Mouse (Mus musculus) olfactory bulb, adult 2 months (tissue): ENCODE data around the gene Mxi1. TPM values are rescaled to one million over a fixed set of nuclear protein-coding genes. Genes with fewer than 3 reads are reported as not detected.

Experiments
- H3K27ac ChIP-seq: fragments of 200-500 bp; 2 replicates; pipeline ENCODE4 v1.5.1; 2012; ENCODE audit warnings: low read depth, low read length; ENCODE audit not compliant: insufficient read depth
- H3K4me1 ChIP-seq: fragments of 200-500 bp; 2 replicates; pipeline ENCODE4 v1.6.1; 2012; ENCODE audit warnings: low read length; ENCODE audit not compliant: control insufficient read depth, insufficient read depth
- H3K4me3 ChIP-seq: fragments of 200-500 bp; 2 replicates; pipeline ENCODE4 v1.5.1; 2012; ENCODE audit warnings: mild to moderate bottlenecking, low read depth, low read length, moderate library complexity; ENCODE audit not compliant: insufficient read depth
- CTCF ChIP-seq: fragments of 200-500 bp; IDR thresholded peaks from 2 replicates; pipeline ENCODE4 v1.5.1; 2012; ENCODE audit warnings: low read depth, mild to moderate bottlenecking, low read length, moderate library complexity; ENCODE audit not compliant: insufficient read depth
- POLR2A ChIP-seq: fragments of 200-500 bp; IDR thresholded peaks from 2 replicates; pipeline ENCODE4 v1.6.1; 2012; ENCODE audit warnings: mild to moderate bottlenecking, low read depth, low read length, moderate library complexity; ENCODE audit not compliant: insufficient read depth
- WGBS: fragments of 180-500 bp; shearing (Covaris S2); methylation state at CpG from one replicate; pipeline ENCODE4 v1.1.7; 2018; 5-methylcytosine and 5-hydroxymethylcytosine counted together
- polyA plus RNA-seq: library from polyadenylated mRNA; stranded (reverse); fragments of >200 nt; gene quantifications from 2 replicates; pipeline ENCODE4 v1.2.4, GENCODE M21; 2012; ENCODE audit warnings: low replicate concordance; ENCODE audit not compliant: missing spikeins, insufficient read depth, insufficient read length

The Mxi1 gene
- polyA plus RNA-seq, result not detected in 2 replicates

GRCm38 (mm10) chr19:53310348-53310747, at the start of gene Mxi1:
Gene Mxi1 (plus strand): TSS chr19:53310518.
- Histone ChIP-seq H3K4me1 (peaks cover 10% of the 10 kb centered on the region), H3K27ac (peak within 1 kb of the TSS; percentile 76), H3K4me3 (peak within 1 kb of the TSS; percentile 98)
- under 1% methylated on average over 38 of the region's 38 CpGs for WGBS
- TF ChIP-seq POLR2A (peak; percentile 51), CTCF (no peak)

- Histone ChIP-seq H3K4me3 (no peak overlapping the region), H3K27ac (no peak overlapping the region), H3K4me1 (no peaks in the 10 kb centered on the region)
- 95% methylated on average over 4 of the region's 4 CpGs for whole genome bisulfite sequencing
- TF ChIP-seq POLR2A (no peak), CTCF (no peak)
Measured at GRCm38 (mm10) chr19:53260828-53261227, 49.5 kb upstream of the Mxi1 start.

- TF ChIP-seq CTCF (no peak), POLR2A (no peak)
- H3K4me1 ChIP-seq, result no peaks in the 10 kb centered on the region
- no peak overlapping the region for H3K4me3 ChIP-seq
- H3K27ac ChIP-seq, result no peak overlapping the region
- WGBS, result 90% methylated on average over 7 of the region's 7 CpGs
Measured at GRCm38 (mm10) chr19:53262061-53262460, 48.3 kb upstream of the Mxi1 start.

GRCm38 (mm10) chr19:53263859-53264733, 46.2 kb upstream of the Mxi1 start:
- WGBS, result 59% methylated on average over 23 of the region's 23 CpGs
- Histone ChIP-seq H3K4me3 (no peak overlapping the region), H3K27ac (no peak overlapping the region), H3K4me1 (no peaks in the 10 kb centered on the region)
- no peak for TF ChIP-seq CTCF
- TF ChIP-seq POLR2A, result no peak

- no peak for TF ChIP-seq CTCF
- TF ChIP-seq POLR2A, result no peak
- H3K4me1 ChIP-seq, result no peaks in the 10 kb centered on the region
- no peak overlapping the region for H3K27ac ChIP-seq
- H3K4me3 ChIP-seq, result no peak overlapping the region
- WGBS, result 63% methylated on average over 12 of the region's 12 CpGs
Measured at GRCm38 (mm10) chr19:53264821-53265727, 45.2 kb upstream of the Mxi1 start.

- no peak overlapping the region for H3K4me3 ChIP-seq
- no peaks in the 10 kb centered on the region for H3K4me1 ChIP-seq
- 91% methylated on average over 9 of the region's 9 CpGs for WGBS
- no peak for TF ChIP-seq POLR2A
- no peak for TF ChIP-seq CTCF
- H3K27ac ChIP-seq, result no peak overlapping the region
Measured at GRCm38 (mm10) chr19:53267305-53267704, 43.0 kb upstream of the Mxi1 start.

- H3K4me1 ChIP-seq, result peaks cover 5% of the 10 kb centered on the region; the same call in 1 of the 2 replicates
- TF ChIP-seq POLR2A (no peak), CTCF (no peak)
- 84% methylated on average over 17 of the region's 17 CpGs for WGBS
- no peak overlapping the region for H3K4me3 ChIP-seq
- no peak overlapping the region for H3K27ac ChIP-seq
Measured at GRCm38 (mm10) chr19:53273055-53273722, 37.1 kb upstream of the Mxi1 start.

- 92% methylated on average over 23 of the region's 23 CpGs for WGBS
- no peak overlapping the region for H3K27ac ChIP-seq
- H3K4me1 ChIP-seq, result peaks cover 9% of the 10 kb centered on the region
- no peak for TF ChIP-seq POLR2A
- TF ChIP-seq CTCF, result no peak
- no peak overlapping the region for H3K4me3 ChIP-seq
Measured at GRCm38 (mm10) chr19:53273781-53274428, 36.4 kb upstream of the Mxi1 start.
